Mouse (Mus musculus) cerebellum, adult 2 months (tissue): Measurements from ENCODE around the gene Mical3.

Experiments
- CTCF ChIP-seq: fragments of 200-500 bp; IDR thresholded peaks from 2 replicates; pipeline ENCODE4 v1.5.1; 2011; ENCODE audit warnings: low read depth, mild to moderate bottlenecking, control low read depth, low read length, moderate library complexity, borderline replicate concordance; ENCODE audit not compliant: insufficient read depth
- POLR2A ChIP-seq: fragments of 200-500 bp; IDR thresholded peaks from 2 replicates; pipeline ENCODE4 v1.6.1; 2011; ENCODE audit warnings: low read length, control low read depth, borderline replicate concordance; ENCODE audit not compliant: insufficient read depth

DNA sequence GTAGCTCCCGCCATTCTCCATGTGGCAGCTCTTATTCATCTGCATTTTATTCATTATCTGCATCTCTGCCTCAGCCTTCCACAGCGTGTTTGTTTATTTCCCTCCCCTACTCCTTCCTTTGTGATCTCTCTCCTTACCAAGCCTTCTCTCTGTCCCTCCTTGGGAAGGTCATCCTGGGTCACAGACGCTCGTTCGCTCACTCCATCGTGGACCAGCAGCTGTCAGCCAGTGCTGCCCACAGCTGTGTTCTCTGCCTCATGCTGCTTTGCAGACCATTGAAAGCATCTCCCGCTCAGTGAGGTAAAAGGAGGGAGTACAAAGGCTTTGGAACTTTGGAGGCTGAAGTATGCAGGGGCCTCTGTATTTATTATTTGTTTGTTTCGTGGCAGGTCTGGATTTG, 15.1 kb upstream of the Mical3 start:
- TF ChIP-seq POLR2A (no peak), CTCF (no peak)
